Comparison of ENCODE assay signal across 8 mouse cellular contexts in the genomic region with DNA sequence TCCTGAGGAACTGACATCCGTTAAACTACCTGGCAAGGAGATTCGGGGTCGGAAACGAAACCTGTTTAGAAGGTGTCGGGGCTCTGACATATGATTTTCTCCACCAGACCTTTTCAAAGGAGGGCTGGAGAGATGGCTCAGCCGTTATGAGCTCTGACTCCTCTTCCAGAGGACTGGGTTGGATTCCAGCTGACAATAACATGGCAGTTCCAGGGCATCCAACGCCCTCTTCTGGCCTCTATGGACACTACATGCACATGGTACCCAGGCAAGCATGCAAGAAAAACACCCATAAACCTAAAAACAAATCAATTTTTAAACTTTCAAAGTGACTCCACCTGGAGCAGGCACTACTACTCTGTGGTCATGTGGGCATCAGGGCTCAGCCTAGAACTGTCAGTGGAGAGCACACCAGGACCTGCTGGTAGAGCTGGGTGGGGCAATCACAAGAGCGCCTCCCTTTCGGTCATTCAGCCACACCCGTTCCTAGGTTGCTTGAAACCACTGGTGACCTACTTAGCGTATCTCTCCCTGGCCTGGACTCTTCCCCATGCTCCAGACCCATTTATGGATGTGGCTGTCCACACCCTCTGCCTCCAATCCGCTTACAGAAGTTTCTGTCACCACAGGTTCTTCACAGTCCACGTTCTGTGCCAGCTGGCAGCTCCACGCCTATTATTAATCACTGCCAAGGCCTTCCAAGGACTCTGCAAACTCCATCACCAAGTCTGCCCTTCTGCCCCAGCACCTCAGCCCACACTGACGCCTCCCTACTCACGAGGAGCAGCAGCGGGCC. TPM values are rescaled to one million over a fixed set of nuclear protein-coding genes. Genes with fewer than 3 reads are reported as not detected.
DNase-seq lines count a peak whose midpoint lies in the region; ATAC-seq lines count a peak whose summit lies in the region.

No protein-coding gene starts in this region.

- intact Hi-C loops in heart, postnatal 10 days (cut with DNase I) = no loop called here

- DNase-seq in ovary, adult 18-20 months (ENCODE audit: low spot score) = peak; percentile 81
- no peak for DNase-seq in ovary, postnatal 10 days (ENCODE audit: low spot score)
- DNase-seq in heart, postnatal 10 days = peak; percentile 92 to 93
- peak; percentile 84 to 89 for DNase-seq in lung, adult 18-20 months
- DNase-seq in urinary bladder, adult 2 months (ENCODE audit: low spot score) = peak; percentile 62
- DNase-seq in layer of hippocampus, postnatal 14 days (ENCODE audit: low spot score in 2 of 2) = no peak
- no peak for DNase-seq in thymus, postnatal 36 days

- ATAC-seq in erythroblast, adult 5-6 weeks (replicated peaks; ENCODE audit: low FRiP score, poor library complexity, severe bottlenecking) = peak; percentile 66

RNA-seq across cellular contexts. Expression of gene Stk24, which starts 18.3 kb away (rescaled TPM):
- total RNA-seq in erythroblast, adult 5-6 weeks (2015; ENCODE audit: low replicate concordance) = 49.7 and 52.8 TPM in 2 replicates
- 41.9 and 53.8 TPM in 2 replicates for total RNA-seq in erythroblast, adult 5-6 weeks (2017; ENCODE audit: low replicate concordance)
- total RNA-seq in heart, postnatal 10 days (2021) = 10 to 100 TPM; 86.3 to 96.3 TPM
- polyA plus RNA-seq in urinary bladder, adult 2 months (2012; rRNA removed) = 60.4 and 67.3 TPM in 2 replicates
- total RNA-seq in layer of hippocampus, postnatal 14 days (2021) = 10 to 100 TPM; 49.9 to 51.0 TPM

Comparison
In these comparisons a context has a peak if more than half of its experiments do, and no peak if none do; other contexts are left out.
1. DNase-seq: peak in ovary, adult 18-20 months (single experiment), heart, postnatal 10 days (2 of 2), lung, adult 18-20 months (2 of 2) and urinary bladder, adult 2 months (single experiment); none in ovary, postnatal 10 days (single experiment), layer of hippocampus, postnatal 14 days (0 of 2) and thymus, postnatal 36 days (0 of 2).